Mouse (Mus musculus) testis, postnatal 10 days (tissue): ENCODE results near the gene Krt2.

Experiments used
- DNase-seq: peaks from one replicate; pipeline ENCODE4 v3.0.0; 2021; ENCODE audit warnings: low spot score

Krt2 gene

GRCm38 (mm10) chr15:101817875-101818274 is at the start of gene Krt2:
TSS of gene Krt2 (minus strand) at chr15:101818169.
- no peak for DNase-seq

GRCm38 (mm10) chr15:101866754-101867153 is 48.8 kb upstream of the Krt2 start:
- DNase-seq = no peak

GRCm38 (mm10) chr15:101860421-101861130 is 42.6 kb upstream of the Krt2 start:
- DNase-seq = no peak

GRCm38 (mm10) chr15:101859735-101860170 is 41.8 kb upstream of the Krt2 start:
- DNase-seq = no peak

GRCm38 (mm10) chr15:101858673-101859425 is 40.9 kb upstream of the Krt2 start:
- DNase-seq = no peak

- no peak for DNase-seq
Observed at GRCm38 (mm10) chr15:101856696-101857095, 38.7 kb upstream of the Krt2 start.

- no peak for DNase-seq
Observed at GRCm38 (mm10) chr15:101855732-101856131, 37.8 kb upstream of the Krt2 start.

- DNase-seq = no peak
Observed at GRCm38 (mm10) chr15:101854294-101854693, 36.3 kb upstream of the Krt2 start.

- no peak for DNase-seq
Observed at GRCm38 (mm10) chr15:101852571-101852970, 34.6 kb upstream of the Krt2 start.

- DNase-seq = no peak
Observed at GRCm38 (mm10) chr15:101850694-101851093, 32.7 kb upstream of the Krt2 start, which contains the start of gene Krt1. TSS of gene Krt1 (minus strand) at chr15:101850794.

GRCm38 (mm10) chr15:101845971-101846403 is 28.0 kb upstream of the Krt2 start:
- DNase-seq = no peak

- no peak for DNase-seq
Observed at GRCm38 (mm10) chr15:101843192-101843591, 25.2 kb upstream of the Krt2 start.

GRCm38 (mm10) chr15:101834784-101835328 is 16.9 kb upstream of the Krt2 start:
- no peak for DNase-seq

GRCm38 (mm10) chr15:101833131-101833530 is 15.2 kb upstream of the Krt2 start:
- DNase-seq = no peak

GRCm38 (mm10) chr15:101829441-101829840 is 11.5 kb upstream of the Krt2 start:
- no peak for DNase-seq

GRCm38 (mm10) chr15:101821786-101822185 is 3.8 kb upstream of the Krt2 start:
- DNase-seq = no peak

- no peak for DNase-seq
Observed at GRCm38 (mm10) chr15:101803052-101803822, 14.7 kb downstream of the Krt2 start.

GRCm38 (mm10) chr15:101802296-101802835 is 15.6 kb downstream of the Krt2 start, which contains the start of gene Krt73:
TSS of gene Krt73 (minus strand) at chr15:101802346.
- DNase-seq = no peak

- no peak for DNase-seq
Observed at GRCm38 (mm10) chr15:101790867-101791266, 27.1 kb downstream of the Krt2 start.

- no peak for DNase-seq
Observed at GRCm38 (mm10) chr15:101786360-101786759, 31.6 kb downstream of the Krt2 start, which contains the start of gene Krt72. TSS of gene Krt72 (minus strand) at chr15:101786460.

- no peak for DNase-seq
Observed at GRCm38 (mm10) chr15:101773420-101773819, 44.5 kb downstream of the Krt2 start.

- peak; percentile 93 for DNase-seq
Observed at GRCm38 (mm10) chr15:101772711-101773081, 45.3 kb downstream of the Krt2 start.
